Mouse (Mus musculus) heart, embryonic 12.5 days (tissue): ENCODE data around the gene Gm17087. TPM values are rescaled to one million over a fixed set of nuclear protein-coding genes. Genes with fewer than 3 reads are reported as not detected.
A peak's percentile ranks its signal among the peaks of the same experiment; 100 is the strongest.

Experiments
- ATAC-seq: fragments of 200-750 bp; cut with Nextera tagmentation; 2 replicates; pipeline ENCODE4 v1.8.0; 2017; ENCODE audit warnings: moderate TSS enrichment, moderate library complexity; ENCODE audit not compliant: insufficient number of reproducible peaks, low FRiP score
- H3K27ac ChIP-seq: fragments of 300-500 bp; sonication (generic); 2 replicates; pipeline ENCODE4 v1.5.1; 2016; ENCODE audit warnings: mild to moderate bottlenecking, moderate library complexity; ENCODE audit not compliant: poor library complexity, severe bottlenecking
- H3K27me3 ChIP-seq: fragments of 300-500 bp; sonication (generic); replicated peaks from 2 replicates; pipeline ENCODE4 v1.6.1; 2016; ENCODE audit warnings: mild to moderate bottlenecking, moderate library complexity
- H3K36me3 ChIP-seq: fragments of 300-500 bp; sonication (generic); 2 replicates; pipeline ENCODE4 v1.6.1; 2016; ENCODE audit warnings: mild to moderate bottlenecking, moderate library complexity
- H3K4me1 ChIP-seq: fragments of 300-500 bp; sonication (generic); replicated peaks from 2 replicates; pipeline ENCODE4 v1.6.1; 2016; ENCODE audit warnings: mild to moderate bottlenecking
- H3K4me2 ChIP-seq: fragments of 300-500 bp; sonication (generic); 2 replicates; pipeline ENCODE4 v1.6.1; 2016; ENCODE audit warnings: mild to moderate bottlenecking, moderate library complexity
- H3K4me3 ChIP-seq: fragments of 300-500 bp; sonication (generic); 2 replicates; pipeline ENCODE4 v1.5.1; 2016; ENCODE audit warnings: mild to moderate bottlenecking
- H3K9ac ChIP-seq: fragments of 300-500 bp; sonication (generic); 2 replicates; pipeline ENCODE4 v1.6.1; 2016; ENCODE audit warnings: mild to moderate bottlenecking, moderate library complexity
- H3K9me3 ChIP-seq: fragments of 300-500 bp; sonication (generic); replicated peaks from 2 replicates; pipeline ENCODE4 v1.6.1; 2016; ENCODE audit warnings: mild to moderate bottlenecking, moderate library complexity
- WGBS: fragments of 180-500 bp; shearing (Covaris S2); methylation state at CpG from one replicate; pipeline ENCODE4 v1.1.7; 2016; 5-methylcytosine and 5-hydroxymethylcytosine counted together
- polyA plus RNA-seq: library from polyadenylated mRNA; unstranded; fragments of >200 nt; fragmentation: Nextera tagmentation; extraction: Ambion mirVana; gene quantifications from 2 replicates; pipeline ENCODE4 v1.2.1, GENCODE M21; 2016

The Gm17087 gene
- polyA plus RNA-seq, 1 experiment from 2014 or later, result not detected

- no peak overlapping the region for H3K4me3 ChIP-seq
- no peaks in the 10 kb centered on the region for H3K4me1 ChIP-seq
- H3K9me3 ChIP-seq, result no peaks in the 10 kb centered on the region
- no peaks in the 10 kb centered on the region for H3K36me3 ChIP-seq
- WGBS, result 74% methylated on average over 14 of the region's 14 CpGs
- H3K4me2 ChIP-seq, result no peak overlapping the region
- no peak for ATAC-seq
- H3K27ac ChIP-seq, result no peak overlapping the region
- H3K27me3 ChIP-seq, result 0 out of 2 replicates have a peak, but pooled peaks cover 2% of the 10 kb centered on the region
- H3K9ac ChIP-seq, result no peak overlapping the region
These were observed 24.7 kb downstream of the Gm17087 start for GRCm38 (mm10) chr17:8541974-8542538.

GRCm38 (mm10) chr17:8538102-8538501, 28.6 kb downstream of the Gm17087 start:
- H3K4me3 ChIP-seq, result no peak overlapping the region
- no peaks in the 10 kb centered on the region for H3K4me1 ChIP-seq
- no peaks in the 10 kb centered on the region for H3K36me3 ChIP-seq
- no peak for ATAC-seq
- no peak overlapping the region for H3K4me2 ChIP-seq
- H3K27ac ChIP-seq, result no peak overlapping the region
- H3K9me3 ChIP-seq, result peaks cover 5% of the 10 kb centered on the region; the same call in 1 of the 2 replicates
- H3K27me3 ChIP-seq, result no peaks in the 10 kb centered on the region
- H3K9ac ChIP-seq, result no peak overlapping the region
- WGBS, result 62% methylated on average over 3 of the region's 3 CpGs

- no peak overlapping the region for H3K27ac ChIP-seq
- H3K9me3 ChIP-seq, result peaks cover 5% of the 10 kb centered on the region; the same call in 1 of the 2 replicates
These were observed 30.2 kb downstream of the Gm17087 start for GRCm38 (mm10) chr17:8536522-8536921.

GRCm38 (mm10) chr17:8533828-8534227, 32.9 kb downstream of the Gm17087 start:
- Histone ChIP-seq H3K4me3 (no peak overlapping the region), H3K4me1 (no peaks in the 10 kb centered on the region), H3K36me3 (no peaks in the 10 kb centered on the region), H3K9ac (no peak overlapping the region), H3K9me3 (peaks cover 5% of the 10 kb centered on the region; the same call in 1 of the 2 replicates), H3K4me2 (no peak overlapping the region), H3K27ac (no peak overlapping the region), H3K27me3 (no peaks in the 10 kb centered on the region; the same call in 1 of the 2 replicates)
- 40% methylated on average over 3 of the region's 3 CpGs for WGBS
- ATAC-seq, result no peak

More at GRCm38 (mm10) chr17:8536522-8536921, 30.2 kb downstream of the Gm17087 start:
- Histone ChIP-seq H3K4me3 (no peak overlapping the region), H3K4me2 (no peak overlapping the region), H3K4me1 (no peaks in the 10 kb centered on the region), H3K27me3 (no peaks in the 10 kb centered on the region), H3K36me3 (no peaks in the 10 kb centered on the region), H3K9ac (no peak overlapping the region)
- no peak for ATAC-seq
- WGBS, result 67% methylated on average over 6 of the region's 6 CpGs

GRCm38 (mm10) chr17:8532609-8533008, 34.1 kb downstream of the Gm17087 start:
- H3K4me3 ChIP-seq, result no peak overlapping the region
- H3K9me3 ChIP-seq, result peaks cover 5% of the 10 kb centered on the region; the same call in 1 of the 2 replicates
- H3K36me3 ChIP-seq, result no peaks in the 10 kb centered on the region
- H3K4me1 ChIP-seq, result no peaks in the 10 kb centered on the region
- no peak overlapping the region for H3K9ac ChIP-seq
- no peak overlapping the region for H3K27ac ChIP-seq
- WGBS, result 66% methylated on average over 4 of the region's 4 CpGs
- H3K27me3 ChIP-seq, result peaks cover 8% of the 10 kb centered on the region; the same call in 1 of the 2 replicates
- H3K4me2 ChIP-seq, result no peak overlapping the region
- no peak for ATAC-seq

- WGBS, result 73% methylated on average over 3 of the region's 3 CpGs
- Histone ChIP-seq H3K4me1 (peaks cover 21% of the 10 kb centered on the region), H3K4me2 (no peak overlapping the region), H3K4me3 (no peak overlapping the region), H3K27ac (no peak overlapping the region), H3K9me3 (0 out of 2 replicates have a peak, but pooled peaks cover 2% of the 10 kb centered on the region), H3K36me3 (no peaks in the 10 kb centered on the region), H3K27me3 (peaks cover 32% of the 10 kb centered on the region), H3K9ac (no peak overlapping the region)
- no peak for ATAC-seq
These were observed 38.1 kb downstream of the Gm17087 start for GRCm38 (mm10) chr17:8528641-8529040.

GRCm38 (mm10) chr17:8526815-8527261, 39.9 kb downstream of the Gm17087 start:
- ATAC-seq, result no peak
- Histone ChIP-seq H3K4me1 (peaks cover 21% of the 10 kb centered on the region), H3K9me3 (no peaks in the 10 kb centered on the region), H3K36me3 (no peaks in the 10 kb centered on the region), H3K9ac (no peak overlapping the region), H3K27me3 (peaks cover 46% of the 10 kb centered on the region), H3K4me2 (peak overlapping the region; percentile 92), H3K27ac (no peak overlapping the region), H3K4me3 (peak overlapping the region; percentile 15; the same call in 1 of the 2 replicates)
- 14% methylated on average over 9 of the region's 9 CpGs for WGBS

- peaks cover 21% of the 10 kb centered on the region for H3K4me1 ChIP-seq
- H3K4me3 ChIP-seq, result peak overlapping the region; percentile 59
- H3K4me2 ChIP-seq, result peak overlapping the region; percentile 92
- no peaks in the 10 kb centered on the region for H3K36me3 ChIP-seq
- no peak overlapping the region for H3K27ac ChIP-seq
- peaks cover 49% of the 10 kb centered on the region for H3K27me3 ChIP-seq
- H3K9ac ChIP-seq, result 0 out of 2 replicates have a peak overlapping the region, but pooled peaks have one; percentile 55
- WGBS, result 9% methylated on average over 21 of the region's 21 CpGs
- ATAC-seq, result no peak
- H3K9me3 ChIP-seq, result no peaks in the 10 kb centered on the region
These were observed 40.6 kb downstream of the Gm17087 start for GRCm38 (mm10) chr17:8525971-8526740.

GRCm38 (mm10) chr17:8525225-8525721, 41.5 kb downstream of the Gm17087 start, which contains the start of gene Pde10a:
Gene Pde10a (plus strand): TSS chr17:8525372.
- Histone ChIP-seq H3K4me3 (peak within 1 kb of the TSS; percentile 59), H3K9ac (peak within 1 kb of the TSS; percentile 69), H3K9me3 (no peaks in the 10 kb centered on the region), H3K4me1 (peaks cover 21% of the 10 kb centered on the region), H3K27me3 (peaks cover 57% of the 10 kb centered on the region), H3K4me2 (peak within 1 kb of the TSS; percentile 92), H3K27ac (peak within 1 kb of the TSS; percentile 29), H3K36me3 (no peaks in the 10 kb centered on the region)
- no peak for ATAC-seq
- WGBS, result 4% methylated on average over 22 of the region's 22 CpGs

- H3K4me1 ChIP-seq, result peaks cover 21% of the 10 kb centered on the region
- peak overlapping the region; percentile 29 for H3K27ac ChIP-seq
- ATAC-seq, result peak; percentile 86
- no peaks in the 10 kb centered on the region for H3K36me3 ChIP-seq
- H3K9me3 ChIP-seq, result no peaks in the 10 kb centered on the region
- under 1% methylated on average over 39 of the region's 45 CpGs for WGBS
- peak overlapping the region; percentile 59 for H3K4me3 ChIP-seq
- peak overlapping the region; percentile 92 for H3K4me2 ChIP-seq
- H3K9ac ChIP-seq, result peak overlapping the region; percentile 69
- H3K27me3 ChIP-seq, result peaks cover 62% of the 10 kb centered on the region
These were observed 42.2 kb downstream of the Gm17087 start for GRCm38 (mm10) chr17:8524387-8525165.
